Mouse (Mus musculus) C2C12 (cell line): ENCODE data around the gene Mapk11.

Experiments used
- CEBPB ChIP-seq: IDR thresholded peaks from one replicate; pipeline ENCODE4 v1.6.1; 2011; ENCODE audit warnings: low read depth, mild to moderate bottlenecking, control low read depth, moderate library complexity
- CTCF ChIP-seq: IDR thresholded peaks from one replicate; pipeline ENCODE4 v1.5.1; 2011; ENCODE audit not compliant: control insufficient read depth, insufficient read depth, insufficient read length
- FOSL1 ChIP-seq: IDR thresholded peaks from one replicate; pipeline ENCODE4 v1.8.0; 2011; ENCODE audit warnings: mild to moderate bottlenecking, low read length; ENCODE audit not compliant: poor library complexity, insufficient read depth, severe bottlenecking
- MAX ChIP-seq: IDR thresholded peaks from one replicate; pipeline ENCODE4 v1.6.1; 2011; ENCODE audit warnings: mild to moderate bottlenecking, control low read depth
- MYOD1 ChIP-seq: IDR thresholded peaks from one replicate; pipeline ENCODE4 v1.6.1; 2011; ENCODE audit warnings: low read depth; ENCODE audit not compliant: control insufficient read depth, insufficient read length
- USF1 ChIP-seq: IDR thresholded peaks from one replicate; pipeline ENCODE4 v1.6.1; 2011; ENCODE audit warnings: low read depth, mild to moderate bottlenecking, control low read depth, moderate library complexity

DNA sequence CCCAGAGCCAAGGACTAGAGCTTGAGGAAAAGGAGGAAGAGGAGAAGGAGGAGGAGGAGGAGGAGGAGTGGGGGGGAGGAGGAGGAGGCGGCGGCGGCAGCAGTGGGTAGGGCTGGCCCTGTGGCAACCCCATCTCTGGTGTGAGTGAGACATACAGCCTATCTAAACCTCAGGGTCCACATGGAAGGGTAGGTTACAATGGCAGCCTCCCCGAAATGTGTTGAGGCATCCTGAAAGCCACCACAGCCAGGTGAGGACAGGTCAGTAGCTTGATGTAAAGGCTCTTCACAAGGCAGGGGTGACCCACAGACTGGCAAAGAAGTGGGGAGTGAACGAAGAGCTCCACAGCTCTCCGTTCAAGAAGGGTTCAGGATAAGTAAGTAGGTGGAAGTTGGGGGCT, 10.9 kb downstream of the Mapk11 start:
- no peak for TF ChIP-seq CTCF
- no peak for TF ChIP-seq MAX
- TF ChIP-seq USF1 = no peak
- TF ChIP-seq CEBPB = no peak
- no peak for TF ChIP-seq MYOD1
- no peak for TF ChIP-seq FOSL1
